Mouse (Mus musculus) mouse trophoblast stem cell (cell line): ENCODE results near the gene Galnt12.

Experiments
- in situ Hi-C, 2 experiments: fragments of 300-500 bp; cut with MseI, MboI; formaldehyde crosslinking; loops; 2 replicates in 1 of 2; 3 replicates in 1 of 2; pipeline ENCODE4 v1.15.1; 2025

Gene Galnt12

GRCm38 (mm10) chr4:47150806-47151205 is 59.1 kb downstream of the Galnt12 start:
- in situ Hi-C loops = no loop called here

- in situ Hi-C loops = no loop called here
These were observed 60.0 kb downstream of the Galnt12 start for GRCm38 (mm10) chr4:47151553-47152183.

- in situ Hi-C loops = no loop called here
These were observed 69.5 kb downstream of the Galnt12 start for GRCm38 (mm10) chr4:47161103-47161755.

- in situ Hi-C loops = no loop called here
These were observed 70.3 kb downstream of the Galnt12 start for GRCm38 (mm10) chr4:47161756-47162587.

GRCm38 (mm10) chr4:47172314-47172713 is 80.6 kb downstream of the Galnt12 start:
- in situ Hi-C loops = no loop called here
